Mouse (Mus musculus) cortical plate, adult 2 months (tissue): ENCODE results near the gene Nrxn2.

Experiments
- CTCF ChIP-seq: fragments of 200-500 bp; IDR thresholded peaks from 2 replicates; pipeline ENCODE4 v1.5.1; 2011; ENCODE audit warnings: mild to moderate bottlenecking, control low read depth, low read length; ENCODE audit not compliant: insufficient read depth; ENCODE audit errors: extremely low read depth
- POLR2A ChIP-seq: fragments of 200-500 bp; IDR thresholded peaks from 2 replicates; pipeline ENCODE4 v1.6.1; 2011; ENCODE audit warnings: mild to moderate bottlenecking, low read length, control low read depth; ENCODE audit not compliant: insufficient read depth; ENCODE audit errors: extremely low read depth

DNA sequence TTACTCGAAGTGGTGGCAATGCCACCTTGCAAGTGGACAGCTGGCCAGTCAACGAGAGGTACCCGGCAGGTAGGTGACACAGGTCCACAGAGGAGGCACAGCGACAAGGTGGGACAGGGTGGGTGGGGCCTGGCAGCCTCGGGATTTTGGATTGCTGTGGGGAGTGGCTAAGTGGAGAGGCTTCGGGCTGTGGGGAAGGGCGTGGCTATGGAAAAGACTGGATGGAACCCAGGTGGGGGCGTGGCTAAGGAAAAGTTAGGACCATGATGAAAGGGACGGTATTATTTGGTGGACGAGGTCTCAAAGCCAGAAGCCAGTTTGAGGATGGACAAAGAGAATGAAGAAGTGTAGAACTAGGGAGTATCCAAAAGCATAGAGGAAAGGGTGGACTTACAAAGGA lies 91.3 kb downstream of the Nrxn2 start:
- TF ChIP-seq CTCF, result no peak
- TF ChIP-seq POLR2A, result no peak
